ENCODE assay signal across 8 mouse cellular contexts in genomic region chr7:27688246-27688788, GRCm38 (mm10). TPM values are rescaled to one million over a fixed set of nuclear protein-coding genes. Genes with fewer than 3 reads are reported as not detected.
A peak's percentile ranks its signal among the peaks of the same experiment; 100 is the strongest.
DNase-seq lines count a peak whose midpoint lies in the region; ATAC-seq and TF ChIP-seq lines count a peak whose summit lies in the region.

No protein-coding gene starts in this region.

- H3K27me3 ChIP-seq in kidney, embryonic 14.5 days (ENCODE audit: control insufficient read depth, insufficient read depth, low read length) = no peaks in the 10 kb centered on the region
- no peaks in the 10 kb centered on the region for H3K27me3 ChIP-seq in hindbrain, embryonic 15.5 days
- H3K27me3 ChIP-seq in myocyte (ENCODE audit: control insufficient read depth, insufficient read depth, insufficient read length) = no peaks in the 10 kb centered on the region

- peaks cover 8% of the 10 kb centered on the region; the same call in 1 of the 2 replicates for H3K4me1 ChIP-seq in kidney, embryonic 14.5 days (ENCODE audit: control insufficient read depth, insufficient read depth, low read length)
- no peaks in the 10 kb centered on the region for H3K4me1 ChIP-seq in brown adipose tissue, adult 24 weeks (ENCODE audit: control insufficient read depth, insufficient read depth, insufficient read length, low read length)
- peaks cover 29% of the 10 kb centered on the region for H3K4me1 ChIP-seq in hindbrain, embryonic 15.5 days (replicated peaks)

- H3K79me2 ChIP-seq in myocyte (ENCODE audit: control insufficient read depth, insufficient read depth) = no peaks in the 10 kb centered on the region

- no peak for DNase-seq in kidney, postnatal 36 days
- DNase-seq in spleen, postnatal 4 days (ENCODE audit: low spot score in 2 of 2) = no peak
- no peak for DNase-seq in frontal cortex, postnatal 36 days (ENCODE audit: low spot score in 2 of 2)
- no peak for DNase-seq in layer of hippocampus, adult 9-11 months

- peak overlapping the region; percentile 52 for H3K4me3 ChIP-seq in kidney, embryonic 14.5 days (ENCODE audit: low read length)
- peak overlapping the region; percentile 8; the same call in 1 of the 2 replicates for H3K4me3 ChIP-seq in brown adipose tissue, adult 24 weeks (ENCODE audit: insufficient read depth, low read depth, low read length)
- H3K4me3 ChIP-seq in hindbrain, embryonic 15.5 days = peak overlapping the region; percentile 49
- peak overlapping the region; percentile 43 for H3K4me3 ChIP-seq in myocyte

- H3K36me3 ChIP-seq in kidney, embryonic 14.5 days (ENCODE audit: control insufficient read depth, insufficient read depth, low read length) = no peaks in the 10 kb centered on the region
- H3K36me3 ChIP-seq in hindbrain, embryonic 15.5 days = no peaks in the 10 kb centered on the region
- H3K36me3 ChIP-seq in myocyte (ENCODE audit: control insufficient read depth, insufficient read depth) = no peaks in the 10 kb centered on the region

- no peak for TF ChIP-seq POLR2A in myocyte (IDR thresholded peaks at IDR 0.05; ENCODE audit: insufficient read length, low read depth)

- no peaks in the 10 kb centered on the region for H3K9me3 ChIP-seq in kidney, embryonic 14.5 days (ENCODE audit: control insufficient read depth, low read length)
- H3K9me3 ChIP-seq in hindbrain, embryonic 15.5 days = no peaks in the 10 kb centered on the region

- H3ac ChIP-seq in myocyte (ENCODE audit: control insufficient read depth, insufficient read length) = no peak overlapping the region

- H3K27ac ChIP-seq in kidney, embryonic 14.5 days (ENCODE audit: low read depth, low read length) = peak overlapping the region; percentile 20; the same call in 1 of the 2 replicates
- no peak overlapping the region for H3K27ac ChIP-seq in brown adipose tissue, adult 24 weeks (replicated peaks; ENCODE audit: low read depth, low read length)
- H3K27ac ChIP-seq in hindbrain, embryonic 15.5 days (replicated peaks) = peak overlapping the region; percentile 85

- peak overlapping the region; percentile 78 for H3K4me2 ChIP-seq in kidney, embryonic 14.5 days (replicated peaks; ENCODE audit: low read depth, low read length)
- H3K4me2 ChIP-seq in hindbrain, embryonic 15.5 days = peak overlapping the region; percentile 79
- H3K4me2 ChIP-seq in myocyte (ENCODE audit: low read depth) = peak overlapping the region; percentile 97

- 39% methylated on average over 14 of the region's 14 CpGs for WGBS in kidney, embryonic 14.5 days
- WGBS in hindbrain, embryonic 15.5 days = 43% methylated on average over 14 of the region's 14 CpGs

- no peak for ATAC-seq in kidney, embryonic 14.5 days (ENCODE audit: low FRiP score, low TSS enrichment)
- no peak for ATAC-seq in hindbrain, embryonic 15.5 days (ENCODE audit: low FRiP score, low read depth)

- H3K9ac ChIP-seq in kidney, embryonic 14.5 days (ENCODE audit: low read depth, low read length) = peak overlapping the region; percentile 70
- H3K9ac ChIP-seq in hindbrain, embryonic 15.5 days = peak overlapping the region; percentile 65

TF ChIP-seq in myocyte, 11 proteins besides CTCF, POLR2A, EP300 and RAD21:
- TF ChIP-seq MAX (IDR thresholded peaks at IDR 0.05; ENCODE audit: low read depth) = no peak
- TF ChIP-seq TCF3 (IDR thresholded peaks at IDR 0.05; ENCODE audit: insufficient read length, low read depth) = no peak
- no peak for TF ChIP-seq MYOD1 (IDR thresholded peaks at IDR 0.05; ENCODE audit: control insufficient read depth in 1 of 3, insufficient read length in 2 of 3, low read depth in 2 of 3)
- TF ChIP-seq CEBPB (IDR thresholded peaks at IDR 0.05; ENCODE audit: insufficient read depth, poor library complexity, severe bottlenecking) = no peak
- no peak for TF ChIP-seq SRF (IDR thresholded peaks at IDR 0.05; ENCODE audit: control insufficient read depth, insufficient read length, low read depth)
- TF ChIP-seq E2F4 (IDR thresholded peaks at IDR 0.05; ENCODE audit: insufficient read depth) = no peak
- no peak for TF ChIP-seq REST (IDR thresholded peaks at IDR 0.05; ENCODE audit: insufficient read depth, insufficient read length)
- no peak for TF ChIP-seq POLR2AphosphoS2 (IDR thresholded peaks at IDR 0.05; ENCODE audit: insufficient read length, low read depth)
- no peak for TF ChIP-seq TCF12 (IDR thresholded peaks at IDR 0.05; ENCODE audit: insufficient read depth, poor library complexity, severe bottlenecking)
- no peak for TF ChIP-seq MYOG (IDR thresholded peaks at IDR 0.05; ENCODE audit: control insufficient read depth in 1 of 3, insufficient read depth in 1 of 3, insufficient read length in 2 of 3, low read depth in 2 of 3)
- no peak for TF ChIP-seq USF1 (IDR thresholded peaks at IDR 0.05; ENCODE audit: low read depth)

RNA-seq across cellular contexts. Expression of gene Zfp607b, which starts 0.8 kb away (rescaled TPM):
- polyA plus RNA-seq in kidney, embryonic 14.5 days (2014; fragmentation: Nextera tagmentation; extraction: Ambion mirVana) = 4.2 and 4.3 TPM in 2 replicates
- polyA plus RNA-seq in brown adipose tissue, adult 24 weeks (2012; ENCODE audit: insufficient read depth, insufficient read length, missing spikeins) = 1.3 and 3.1 TPM in 2 replicates
- 13.4 and 13.8 TPM in 2 replicates for polyA plus RNA-seq in hindbrain, embryonic 15.5 days (2015; fragmentation: Nextera tagmentation; extraction: Ambion mirVana)
- 1.7 TPM for polyA plus RNA-seq in myocyte (2012; fragmentation: generic; extraction: Trizol)

RNA-seq across cellular contexts. Expression of gene Map3k10, which starts 13.9 kb away (rescaled TPM):
- 7.7 and 9.4 TPM in 2 replicates for polyA plus RNA-seq in kidney, embryonic 14.5 days (2014; fragmentation: Nextera tagmentation; extraction: Ambion mirVana)
- polyA plus RNA-seq in brown adipose tissue, adult 24 weeks (2012; ENCODE audit: insufficient read depth, insufficient read length, missing spikeins) = 13.0 and 13.2 TPM in 2 replicates
- polyA plus RNA-seq in hindbrain, embryonic 15.5 days (2015; fragmentation: Nextera tagmentation; extraction: Ambion mirVana) = 20.8 and 21.0 TPM in 2 replicates
- 39.4 TPM for polyA plus RNA-seq in myocyte (2012; fragmentation: generic; extraction: Trizol)

RNA-seq across cellular contexts. Expression of gene Ttc9b, which starts 34.6 kb away (rescaled TPM):
- 0.20 TPM in 1 of 2 replicates, not detected in the other for polyA plus RNA-seq in kidney, embryonic 14.5 days (2014; fragmentation: Nextera tagmentation; extraction: Ambion mirVana)
- polyA plus RNA-seq in brown adipose tissue, adult 24 weeks (2012; ENCODE audit: insufficient read depth, insufficient read length, missing spikeins) = not detected in 2 replicates
- polyA plus RNA-seq in hindbrain, embryonic 15.5 days (2015; fragmentation: Nextera tagmentation; extraction: Ambion mirVana) = 80.0 and 88.8 TPM in 2 replicates
- 0.20 TPM for polyA plus RNA-seq in myocyte (2012; fragmentation: generic; extraction: Trizol)

RNA-seq across cellular contexts. Expression of gene Zfp60, which starts 42.9 kb away (rescaled TPM):
- 26.7 and 41.5 TPM in 2 replicates for polyA plus RNA-seq in kidney, embryonic 14.5 days (2014; fragmentation: Nextera tagmentation; extraction: Ambion mirVana)
- polyA plus RNA-seq in brown adipose tissue, adult 24 weeks (2012; ENCODE audit: insufficient read depth, insufficient read length, missing spikeins) = 4.9 and 5.1 TPM in 2 replicates
- 97.5 and 99.8 TPM in 2 replicates for polyA plus RNA-seq in hindbrain, embryonic 15.5 days (2015; fragmentation: Nextera tagmentation; extraction: Ambion mirVana)
- polyA plus RNA-seq in myocyte (2012; fragmentation: generic; extraction: Trizol) = 2.0 TPM

Comparison
In these comparisons a context has a peak if more than half of its experiments do, and no peak if none do; other contexts are left out.
1. RNA of gene Ttc9b, which starts 34.6 kb away (polyA plus RNA-seq): 80.0 to 88.8 TPM in hindbrain, embryonic 15.5 days; 0.20 TPM in myocyte (single experiment), 0.20 TPM in kidney, embryonic 14.5 days and not detected in brown adipose tissue, adult 24 weeks; every median in the first group is over 10 times any median in the second.
2. Peak in every context shown above with its lines, with median percentiles within 50 percentile points of each other: H3K4me2 ChIP-seq and H3K4me3 ChIP-seq.